Mouse (Mus musculus) E14TG2a.4 (cell line): ENCODE measurements around the gene Fbxl21.

ENCODE experiments used
- CTCF ChIP-seq: conservative IDR thresholded peaks from 2 replicates; pipeline ENCODE4 v1.5.1; 2014; ENCODE audit warnings: low read length
- POU5F1 ChIP-seq: IDR thresholded peaks from 2 replicates; pipeline ENCODE4 v1.6.1; 2014; ENCODE audit warnings: low read length, borderline replicate concordance

DNA sequence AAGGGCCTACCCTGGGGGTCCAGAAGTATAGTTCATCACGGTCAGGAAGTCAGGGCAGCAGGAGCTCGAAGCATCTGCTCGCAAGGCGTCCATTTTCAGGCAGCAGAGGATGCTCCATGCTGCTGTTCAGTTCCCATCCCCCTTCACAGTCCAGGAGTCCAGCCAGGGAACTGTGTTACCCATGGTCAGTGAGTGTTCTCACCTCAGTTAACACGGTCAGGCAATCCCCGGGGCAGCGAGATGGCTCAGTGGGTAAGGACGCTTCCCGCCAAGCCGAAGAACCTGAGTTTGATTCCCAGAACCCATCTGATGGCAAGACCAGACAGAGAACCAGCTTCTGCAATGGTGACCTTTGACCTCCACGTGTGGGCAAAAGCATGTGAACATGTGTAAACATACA lies 6.0 kb downstream of the Fbxl21 start:
- TF ChIP-seq CTCF (no peak), POU5F1 (no peak)
